Mouse (Mus musculus) forebrain, embryonic 16.5 days (tissue): ENCODE measurements around the gene Zgpat. TPM values are rescaled to one million over a fixed set of nuclear protein-coding genes. Genes with fewer than 3 reads are reported as not detected.

Experiments
- ATAC-seq: fragments of 200-750 bp; cut with Nextera tagmentation; 2 replicates; pipeline ENCODE4 v1.8.0; 2017; ENCODE audit warnings: mild to moderate bottlenecking, moderate library complexity
- H3K27ac ChIP-seq: fragments of 300-500 bp; sonication (generic); 2 replicates; pipeline ENCODE4 v1.5.1; 2014; ENCODE audit warnings: low read length, control low read depth
- H3K27me3 ChIP-seq: fragments of 300-500 bp; sonication (generic); replicated peaks from 2 replicates; pipeline ENCODE4 v1.6.1; 2014; ENCODE audit warnings: low read length; ENCODE audit not compliant: control insufficient read depth, insufficient read depth
- H3K36me3 ChIP-seq: fragments of 300-500 bp; sonication (generic); 2 replicates; pipeline ENCODE4 v1.6.1; 2014; ENCODE audit not compliant: control insufficient read depth, insufficient read depth
- H3K4me1 ChIP-seq: fragments of 300-500 bp; sonication (generic); replicated peaks from 2 replicates; pipeline ENCODE4 v1.6.1; 2014; ENCODE audit warnings: low read length; ENCODE audit not compliant: control insufficient read depth, insufficient read depth
- H3K4me2 ChIP-seq: fragments of 300-500 bp; sonication (generic); 2 replicates; pipeline ENCODE4 v1.6.1; 2014; ENCODE audit warnings: mild to moderate bottlenecking, low read length, control low read depth
- H3K4me3 ChIP-seq: fragments of 300-500 bp; sonication (generic); replicated peaks from 2 replicates; pipeline ENCODE4 v1.5.1; 2014; ENCODE audit warnings: mild to moderate bottlenecking, low read length, control low read depth
- H3K9ac ChIP-seq: fragments of 300-500 bp; sonication (generic); replicated peaks from 2 replicates; pipeline ENCODE4 v1.6.1; 2014; ENCODE audit warnings: low read depth, low read length, control low read depth
- H3K9me3 ChIP-seq: fragments of 300-500 bp; sonication (generic); 2 replicates; pipeline ENCODE4 v1.6.1; 2016; ENCODE audit warnings: low read length; ENCODE audit not compliant: control insufficient read depth
- WGBS: fragments of 180-500 bp; shearing (Covaris S2); extraction: QIAGEN DNeasy Blood & Tissue Kit; methylation state at CpG from one replicate; pipeline ENCODE4 v1.1.7; 2014; 5-methylcytosine and 5-hydroxymethylcytosine counted together
- polyA plus RNA-seq: library from polyadenylated mRNA; unstranded; fragments of >200 nt; fragmentation: Nextera tagmentation; extraction: Ambion mirVana; gene quantifications from 2 replicates; pipeline ENCODE4 v1.2.1, GENCODE M21; 2015

Zgpat gene
- polyA plus RNA-seq, 1 experiment from 2014 or later, result 91.5 TPM

- no peak overlapping the region for H3K9ac ChIP-seq
- H3K4me1 ChIP-seq, result peaks cover 2% of the 10 kb centered on the region; the same call in 1 of the 2 replicates
- no peak for ATAC-seq
- H3K27ac ChIP-seq, result no peak overlapping the region
- H3K4me2 ChIP-seq, result no peak overlapping the region
- H3K4me3 ChIP-seq, result no peak overlapping the region
- 90% methylated on average over 7 of the region's 7 CpGs for WGBS
- no peaks in the 10 kb centered on the region for H3K9me3 ChIP-seq
- no peaks in the 10 kb centered on the region for H3K27me3 ChIP-seq
- peaks cover 3% of the 10 kb centered on the region; the same call in 1 of the 2 replicates for H3K36me3 ChIP-seq
Observed at GRCm38 (mm10) chr2:181419359-181419758, 54.6 kb downstream of the Zgpat start.

DNA sequence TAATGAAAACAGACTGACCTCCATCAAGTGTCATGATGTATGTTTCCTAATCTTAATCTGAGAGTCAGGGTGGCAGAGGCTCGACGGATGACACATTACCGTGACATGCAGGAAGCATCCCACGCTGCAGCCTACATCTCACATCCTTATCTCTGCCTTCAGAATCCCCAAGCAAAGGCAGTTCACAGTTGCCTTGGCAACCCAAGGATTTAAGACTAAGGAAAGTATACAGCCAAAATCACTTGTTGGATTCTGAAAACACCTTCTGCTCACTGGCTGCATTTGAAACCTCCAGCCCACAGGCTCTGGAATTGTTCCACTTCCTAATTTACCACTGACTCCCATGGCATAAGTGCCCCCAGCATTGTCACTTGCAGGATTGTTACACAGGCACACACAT lies 55.7 kb downstream of the Zgpat start:
- no peaks in the 10 kb centered on the region for H3K27me3 ChIP-seq
- H3K4me1 ChIP-seq, result peaks cover 2% of the 10 kb centered on the region; the same call in 1 of the 2 replicates
- 74% methylated on average over 4 of the region's 4 CpGs for WGBS
- H3K4me2 ChIP-seq, result no peak overlapping the region
- ATAC-seq, result no peak
- H3K9ac ChIP-seq, result no peak overlapping the region
- H3K27ac ChIP-seq, result no peak overlapping the region
- H3K9me3 ChIP-seq, result no peaks in the 10 kb centered on the region
- no peak overlapping the region for H3K4me3 ChIP-seq
- H3K36me3 ChIP-seq, result peaks cover 3% of the 10 kb centered on the region; the same call in 1 of the 2 replicates

- 76% methylated on average over 4 of the region's 4 CpGs for WGBS
- H3K4me1 ChIP-seq, result peaks cover 2% of the 10 kb centered on the region; the same call in 1 of the 2 replicates
- ATAC-seq, result no peak
- no peaks in the 10 kb centered on the region for H3K9me3 ChIP-seq
- H3K27ac ChIP-seq, result no peak overlapping the region
- H3K36me3 ChIP-seq, result peaks cover 3% of the 10 kb centered on the region; the same call in 1 of the 2 replicates
- no peak overlapping the region for H3K4me3 ChIP-seq
- H3K27me3 ChIP-seq, result no peaks in the 10 kb centered on the region
- H3K4me2 ChIP-seq, result no peak overlapping the region
- H3K9ac ChIP-seq, result no peak overlapping the region
Observed at GRCm38 (mm10) chr2:181420903-181421638, 56.3 kb downstream of the Zgpat start.

DNA sequence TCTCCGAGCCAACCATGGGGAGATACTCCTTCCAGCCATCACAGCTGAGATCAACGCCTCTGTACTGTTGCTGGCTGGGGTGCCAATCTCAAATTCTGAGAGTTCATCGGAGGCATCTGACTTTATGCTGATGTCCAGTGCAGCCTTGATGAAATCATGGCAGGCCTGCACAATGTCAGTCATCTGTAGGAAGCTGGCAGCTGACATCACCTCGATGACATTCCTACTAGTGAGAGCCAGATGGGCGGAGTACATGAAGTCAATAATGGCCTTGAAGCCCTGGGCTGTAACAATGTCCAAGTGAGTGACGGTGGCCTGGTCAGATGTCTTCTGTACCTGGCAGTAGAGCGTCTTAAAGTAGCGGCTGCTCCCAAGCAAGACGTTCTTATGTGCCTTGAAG lies 59.1 kb downstream of the Zgpat start:
- 94% methylated on average over 9 of the region's 9 CpGs for WGBS

More for the DNA sequence above, 59.1 kb downstream of the Zgpat start:
- no peak for ATAC-seq
- peaks cover 3% of the 10 kb centered on the region; the same call in 1 of the 2 replicates for H3K36me3 ChIP-seq
- H3K9ac ChIP-seq, result no peak overlapping the region
- H3K27me3 ChIP-seq, result no peaks in the 10 kb centered on the region
- peaks cover 2% of the 10 kb centered on the region; the same call in 1 of the 2 replicates for H3K4me1 ChIP-seq
- no peak overlapping the region for H3K27ac ChIP-seq
- no peak overlapping the region for H3K4me3 ChIP-seq
- no peak overlapping the region for H3K4me2 ChIP-seq
- no peaks in the 10 kb centered on the region for H3K9me3 ChIP-seq

Other genes with a start within 250 kb of the Zgpat start
- 45.5 and 54.9 TPM in 2 replicates for gene Kcnq2, start 229.6 kb upstream of the Zgpat start, polyA plus RNA-seq
- 5.7 and 6.0 TPM in 2 replicates for gene Eef1a2, start 207.9 kb upstream of the Zgpat start, polyA plus RNA-seq
- gene Ppdpf, start 177.7 kb upstream of the Zgpat start, polyA plus RNA-seq, result 433 and 453 TPM in 2 replicates
- not detected in 2 replicates for gene Ptk6, start 162.1 kb upstream of the Zgpat start, polyA plus RNA-seq
- gene Srms, start 151.7 kb upstream of the Zgpat start, polyA plus RNA-seq, result 0.08 and 0.09 TPM in 2 replicates
- not detected in 2 replicates for gene Fndc11, start 144.9 kb upstream of the Zgpat start, polyA plus RNA-seq
- 0.42 and 0.51 TPM in 2 replicates for gene Helz2, start 122.9 kb upstream of the Zgpat start, polyA plus RNA-seq
- gene Gmeb2, start 76.9 kb upstream of the Zgpat start, polyA plus RNA-seq, result 22.0 and 22.7 TPM in 2 replicates
- gene Stmn3, start 50.4 kb upstream of the Zgpat start, polyA plus RNA-seq, result 899 and 1,155 TPM in 2 replicates
- gene Rtel1, start 45.2 kb upstream of the Zgpat start, polyA plus RNA-seq, result 35.3 and 42.5 TPM in 2 replicates
- gene Arfrp1, start 476 bp downstream of the Zgpat start, polyA plus RNA-seq, result 93.7 and 107 TPM in 2 replicates
- 52.1 and 61.1 TPM in 2 replicates for gene Lime1, start 15.2 kb downstream of the Zgpat start, polyA plus RNA-seq
- gene Zbtb46, start 94.5 kb downstream of the Zgpat start, polyA plus RNA-seq, result 9.5 and 11.9 TPM in 2 replicates
- not detected in 2 replicates for gene Abhd16b, start 128.3 kb downstream of the Zgpat start, polyA plus RNA-seq
- 135 and 139 TPM in 2 replicates for gene Tpd52l2, start 132.2 kb downstream of the Zgpat start, polyA plus RNA-seq
- 221 and 239 TPM in 2 replicates for gene Dnajc5, start 155.6 kb downstream of the Zgpat start, polyA plus RNA-seq
- gene Uckl1, start 220.0 kb downstream of the Zgpat start, polyA plus RNA-seq, result 58.5 and 69.8 TPM in 2 replicates
- 74.5 and 80.1 TPM in 2 replicates for gene Prpf6, start 226.9 kb downstream of the Zgpat start, polyA plus RNA-seq
- 60.6 and 79.8 TPM in 2 replicates for gene Zfp512b, start 227.9 kb downstream of the Zgpat start, polyA plus RNA-seq
- gene Samd10, start 234.3 kb downstream of the Zgpat start, polyA plus RNA-seq, result 99.8 and 128 TPM in 2 replicates